Mouse (Mus musculus) activated CD4-positive, CD25-positive, alpha-beta regulatory T cell, adult 4 months (primary cell): Measurements from ENCODE around the gene Add3. TPM values are rescaled to one million over a fixed set of nuclear protein-coding genes. Genes with fewer than 3 reads are reported as not detected.

Source experiments
- ATAC-seq: one replicate; pipeline ENCODE4 v1.8.0; 2017
- polyA plus RNA-seq, 2 experiments: library from polyadenylated mRNA; unstranded; fragments of 100-300 nt; shearing (Covaris generic); gene quantifications; one replicate each; pipeline ENCODE4 v1.2.1; 2017

Gene Add3
- polyA plus RNA-seq: 100 to 1,000 TPM; 113 to 128 TPM

- ATAC-seq: no peak
These were observed at the start of gene Add3 for GRCm38 (mm10) chr19:53140044-53140803. Gene Add3 (plus strand): TSS chr19:53140443.

GRCm38 (mm10) chr19:53090677-53091076 is 49.6 kb upstream of the Add3 start:
- no peak for ATAC-seq

- ATAC-seq: no peak
These were observed 48.0 kb upstream of the Add3 start for GRCm38 (mm10) chr19:53092251-53092650.

GRCm38 (mm10) chr19:53093294-53093693 is 46.9 kb upstream of the Add3 start:
- no peak for ATAC-seq

GRCm38 (mm10) chr19:53094684-53095083 is 45.6 kb upstream of the Add3 start:
- no peak for ATAC-seq

- ATAC-seq: no peak
These were observed 38.6 kb upstream of the Add3 start for GRCm38 (mm10) chr19:53101374-53102300.

GRCm38 (mm10) chr19:53105374-53106090 is 34.7 kb upstream of the Add3 start:
- no peak for ATAC-seq

- ATAC-seq: no peak
These were observed 33.3 kb upstream of the Add3 start for GRCm38 (mm10) chr19:53106952-53107351.

- ATAC-seq: no peak
These were observed 32.6 kb upstream of the Add3 start for GRCm38 (mm10) chr19:53107361-53108247.

- no peak for ATAC-seq
These were observed 28.1 kb upstream of the Add3 start for GRCm38 (mm10) chr19:53111996-53112590.

- peak; percentile 59 for ATAC-seq
These were observed 20.9 kb upstream of the Add3 start for GRCm38 (mm10) chr19:53119255-53119795.

GRCm38 (mm10) chr19:53120483-53120882 is 19.8 kb upstream of the Add3 start:
- no peak for ATAC-seq

GRCm38 (mm10) chr19:53122641-53123241 is 17.5 kb upstream of the Add3 start:
- no peak for ATAC-seq

- ATAC-seq: no peak
These were observed 16.9 kb upstream of the Add3 start for GRCm38 (mm10) chr19:53123301-53123700.

GRCm38 (mm10) chr19:53125679-53126078 is 14.6 kb upstream of the Add3 start:
- no peak for ATAC-seq

GRCm38 (mm10) chr19:53126546-53126945 is 13.7 kb upstream of the Add3 start:
- ATAC-seq: no peak

GRCm38 (mm10) chr19:53127320-53128291 is 12.6 kb upstream of the Add3 start:
- ATAC-seq: no peak

- ATAC-seq: no peak
These were observed 11.5 kb upstream of the Add3 start for GRCm38 (mm10) chr19:53128494-53129337.
